Mouse (Mus musculus) cerebellum, adult 2 months (tissue): ENCODE results near the gene Foxo6.

Experiments
- CTCF ChIP-seq: fragments of 200-500 bp; IDR thresholded peaks from 2 replicates; pipeline ENCODE4 v1.5.1; 2011; ENCODE audit warnings: low read depth, mild to moderate bottlenecking, control low read depth, low read length, moderate library complexity, borderline replicate concordance; ENCODE audit not compliant: insufficient read depth
- POLR2A ChIP-seq: fragments of 200-500 bp; IDR thresholded peaks from 2 replicates; pipeline ENCODE4 v1.6.1; 2011; ENCODE audit warnings: low read length, control low read depth, borderline replicate concordance; ENCODE audit not compliant: insufficient read depth

GRCm38 (mm10) chr4:120242783-120243262, 44.3 kb downstream of the Foxo6 start:
- TF ChIP-seq POLR2A (no peak), CTCF (no peak)
